Mouse (Mus musculus): Measurements from ENCODE around the gene Arid3a.

The Arid3a gene

GRCm38 (mm10) chr10:80003374-80004232 is 76.8 kb downstream of the Arid3a start:
- no peak for DNase-seq

DNA sequence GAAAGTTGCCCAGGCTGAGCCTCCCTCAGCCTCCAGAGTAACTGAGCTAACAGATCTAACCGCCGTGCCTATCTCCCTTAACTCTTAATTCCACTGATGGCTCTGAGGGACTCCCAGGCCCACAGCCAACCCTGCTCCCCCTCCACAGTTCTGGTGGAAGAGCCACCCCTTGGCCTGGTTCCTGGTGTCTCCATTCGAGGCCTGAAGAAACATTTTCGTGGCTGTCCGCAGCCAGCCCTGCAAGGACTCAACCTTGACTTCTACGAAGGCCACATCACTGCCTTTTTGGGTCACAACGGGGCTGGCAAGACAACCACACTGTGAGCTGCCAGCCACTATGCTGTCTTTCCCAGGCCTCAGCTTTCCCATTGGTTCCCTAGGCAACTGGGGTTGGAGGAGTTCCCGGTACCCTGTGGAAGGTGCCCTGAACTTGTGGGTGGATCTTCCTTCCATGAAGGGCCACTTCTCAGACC is 77.4 kb downstream of the Arid3a start:
- no peak for DNase-seq

Data from lung, postnatal 14 days (tissue).